Mouse (Mus musculus) MEL (cell line): ENCODE measurements around the gene Zfp593.

ENCODE experiments used
- CTCF ChIP-seq, 3 experiments: IDR thresholded peaks in 2 of 3; conservative IDR thresholded peaks in 1 of 3; 2 replicates each; pipeline ENCODE4 v1.5.1; 2011 to 2012; ENCODE audit warnings: low read length in 3 of 3, low read depth in 2 of 3, mild to moderate bottlenecking in 2 of 3, improper control_type of control experiment in 1 of 3, inconsistent platforms in 1 of 3, mixed read lengths in 1 of 3, moderate library complexity in 1 of 3; ENCODE audit not compliant: control insufficient read depth in 1 of 3, insufficient read depth in 1 of 3, poor library complexity in 1 of 3, severe bottlenecking in 1 of 3
- E2F4 ChIP-seq: IDR thresholded peaks from 2 replicates; pipeline ENCODE4 v1.6.1; 2011; ENCODE audit warnings: low read depth, low read length, improper control_type of control experiment, borderline replicate concordance
- ETS1 ChIP-seq: IDR thresholded peaks from 2 replicates; pipeline ENCODE4 v1.6.1; 2012; ENCODE audit warnings: low read depth, mild to moderate bottlenecking, inconsistent platforms, low read length, improper control_type of control experiment, moderate library complexity
- GATA1 ChIP-seq: IDR thresholded peaks from 2 replicates; pipeline ENCODE4 v1.6.1; 2011; ENCODE audit warnings: low read depth, low read length, improper control_type of control experiment
- POLR2A ChIP-seq, 2 experiments: IDR thresholded peaks; 2 replicates each; pipeline ENCODE4 v1.6.1; 2011 to 2012; ENCODE audit warnings: low read length in 2 of 2, mild to moderate bottlenecking in 2 of 2, control low read depth in 1 of 2, improper control_type of control experiment in 1 of 2, low read depth in 1 of 2, moderate library complexity in 1 of 2; ENCODE audit not compliant: control insufficient read depth in 1 of 2, insufficient read depth in 1 of 2, poor library complexity in 1 of 2
- RCOR1 ChIP-seq: IDR thresholded peaks from 2 replicates; pipeline ENCODE4 v1.6.1; 2012; ENCODE audit warnings: low read depth, mild to moderate bottlenecking, inconsistent platforms, low read length, improper control_type of control experiment
- SIN3A ChIP-seq: IDR thresholded peaks from 2 replicates; pipeline ENCODE4 v1.6.1; 2012; ENCODE audit warnings: low read length, improper control_type of control experiment, inconsistent platforms
- TAL1 ChIP-seq: IDR thresholded peaks from 2 replicates; pipeline ENCODE4 v1.6.1; 2012; ENCODE audit warnings: mild to moderate bottlenecking, inconsistent platforms, low read length, moderate library complexity, mixed read lengths
- ZC3H11A ChIP-seq: IDR thresholded peaks from 2 replicates; pipeline ENCODE4 v1.6.1; 2012; ENCODE audit warnings: low read depth, mild to moderate bottlenecking, inconsistent platforms, low read length, improper control_type of control experiment

GRCm38 (mm10) chr4:134254835-134255234 lies 9.4 kb upstream of the Zfp593 start:
- TF ChIP-seq E2F4, result no peak
- TF ChIP-seq ETS1, result no peak
- TF ChIP-seq CTCF (IDR thresholded peaks at IDR 0.05 in 2 of 3, conservative IDR thresholded peaks at IDR 0.05 in 1 of 3; ENCODE audit: control insufficient read depth in 1 of 3, insufficient read depth in 1 of 3, low read depth in 2 of 3, low read length in 3 of 3, poor library complexity in 1 of 3, severe bottlenecking in 1 of 3), result no peak
- no peak for TF ChIP-seq POLR2A (IDR thresholded peaks at IDR 0.05; ENCODE audit: control insufficient read depth in 1 of 2, insufficient read depth in 1 of 2, low read depth in 1 of 2, low read length in 2 of 2, poor library complexity in 1 of 2)
- no peak for TF ChIP-seq ZC3H11A
- TF ChIP-seq GATA1, result no peak
- TF ChIP-seq SIN3A, result no peak
- TF ChIP-seq RCOR1, result no peak
- no peak for TF ChIP-seq TAL1
